Mouse (Mus musculus) c-Kit-positive CD71-positive TER-119-negative erythroid progenitor cells, embryonic 14.5 days (primary cell): ENCODE results near the gene Cenpb.

ENCODE experiments used
- DNase-seq: peaks from one replicate; pipeline ENCODE4 v3.0.0-alpha.2; 2013; ENCODE audit warnings: low read depth

Gene Cenpb

DNA sequence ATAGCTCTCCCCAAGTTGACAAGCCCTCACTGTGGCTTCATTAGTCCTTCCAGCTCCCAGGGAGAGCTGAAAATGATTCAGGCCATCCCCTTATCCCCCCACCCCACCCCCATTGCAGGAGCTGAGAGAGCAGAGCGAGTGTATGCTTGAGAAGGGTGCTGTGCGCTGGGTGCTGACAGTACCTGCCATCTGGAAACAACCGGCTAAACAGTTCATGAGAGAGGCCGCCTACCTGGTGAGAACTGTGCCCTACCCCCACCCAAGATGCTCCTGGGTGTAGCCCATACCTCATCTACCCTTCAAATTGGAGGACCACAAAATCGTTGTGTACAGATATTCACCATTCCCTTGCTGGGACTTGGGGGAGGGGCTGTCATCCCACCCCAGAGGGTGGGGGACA is 40.6 kb downstream of the Cenpb start:
- no peak for DNase-seq

DNA sequence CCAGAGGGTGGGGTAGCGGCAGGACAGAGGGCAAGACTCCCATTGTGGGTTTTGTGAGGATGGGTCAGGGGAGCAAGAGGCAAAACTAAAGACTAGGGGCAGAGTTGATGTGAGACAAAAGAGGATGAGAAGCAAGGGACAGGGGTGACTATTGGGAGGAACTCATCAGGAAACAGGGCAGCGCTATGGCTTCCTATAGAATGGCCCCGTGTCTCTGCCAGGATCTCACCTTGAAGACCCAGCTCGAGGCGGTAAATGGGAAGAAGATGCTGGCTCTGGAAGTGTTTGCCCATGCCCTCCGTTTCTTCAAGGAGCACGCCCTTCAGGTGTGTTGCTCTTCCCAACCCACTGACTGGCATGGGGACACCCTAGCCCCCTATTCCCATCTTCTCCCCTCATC is 41.1 kb downstream of the Cenpb start:
- no peak for DNase-seq

DNA sequence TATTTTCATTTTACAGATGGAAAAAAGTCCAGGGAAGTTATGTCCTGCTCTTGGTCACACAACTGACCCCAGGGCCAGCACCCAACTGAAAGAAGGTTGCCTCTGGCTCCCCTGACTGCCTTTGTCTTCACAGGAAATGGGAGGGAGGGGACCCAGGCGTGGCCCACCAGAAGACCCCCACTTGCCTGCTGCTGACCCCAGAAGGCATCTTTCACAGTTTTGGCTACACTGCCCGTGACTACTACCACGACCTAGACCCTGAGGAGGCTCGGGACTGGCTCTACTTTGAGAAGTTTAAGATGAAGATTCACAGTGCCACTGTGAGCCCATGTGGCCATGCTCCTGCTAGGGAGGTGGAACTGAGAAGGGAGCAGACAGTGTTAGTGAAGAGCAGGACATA is 41.6 kb downstream of the Cenpb start:
- DNase-seq, result no peak

DNA sequence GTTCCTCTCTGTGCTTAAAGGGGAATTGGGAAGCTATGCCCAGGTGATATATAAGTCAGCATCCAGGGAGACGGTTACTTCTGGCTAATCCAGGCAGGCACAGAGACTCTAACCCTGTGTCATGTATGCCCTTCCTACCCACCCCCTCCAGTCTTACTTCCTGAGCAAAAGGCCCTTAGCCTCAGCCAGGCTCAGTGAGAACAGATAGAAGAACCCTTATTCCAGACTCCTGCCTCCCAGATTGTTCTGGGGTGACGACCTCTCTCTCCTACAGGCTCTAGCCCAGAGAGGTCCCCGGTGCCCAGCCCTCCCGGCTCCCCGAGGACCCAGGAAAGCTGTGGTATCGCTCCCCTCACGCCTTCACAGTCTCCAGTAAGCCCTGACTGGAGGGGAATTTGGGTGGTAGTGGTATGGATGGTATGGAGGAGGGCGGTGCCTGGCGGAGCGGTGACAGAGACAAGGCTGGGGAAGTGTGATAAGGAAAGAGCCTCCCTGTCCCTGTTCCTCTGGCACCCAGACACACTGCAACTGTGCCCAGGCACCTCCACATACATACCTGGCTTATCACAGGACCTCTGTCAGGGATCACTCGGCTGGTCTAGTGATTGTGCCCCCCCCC is 44.2 kb downstream of the Cenpb start:
- DNase-seq, result peak; percentile 85

DNA sequence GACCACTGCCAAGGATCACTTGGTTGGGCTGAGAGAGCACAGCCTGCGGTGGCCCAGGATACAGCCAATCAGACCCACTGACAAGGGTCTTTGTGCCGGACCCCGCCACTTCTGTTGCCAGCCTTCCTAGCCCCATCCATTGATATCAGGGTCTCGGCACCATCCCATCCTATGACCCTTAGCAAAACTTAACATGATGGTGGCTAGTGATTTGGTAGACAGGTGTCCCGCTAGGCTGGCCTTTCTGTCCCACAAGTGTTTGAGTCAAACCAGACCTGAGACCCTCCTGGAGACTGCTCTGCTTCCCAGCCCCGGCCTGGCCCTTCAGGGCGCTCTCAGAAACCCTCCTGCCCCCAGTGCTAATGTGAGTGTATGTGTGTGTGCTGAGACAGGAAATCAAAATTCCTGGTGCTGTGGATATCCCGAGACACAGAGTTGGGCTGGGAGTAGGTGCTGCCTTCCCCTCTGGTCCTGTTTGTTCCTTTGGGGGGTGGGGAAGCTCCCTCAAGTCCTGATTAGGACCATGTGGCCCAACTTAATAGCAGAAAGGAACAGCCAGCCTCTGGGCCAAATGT is 45.0 kb downstream of the Cenpb start:
- no peak for DNase-seq

DNA sequence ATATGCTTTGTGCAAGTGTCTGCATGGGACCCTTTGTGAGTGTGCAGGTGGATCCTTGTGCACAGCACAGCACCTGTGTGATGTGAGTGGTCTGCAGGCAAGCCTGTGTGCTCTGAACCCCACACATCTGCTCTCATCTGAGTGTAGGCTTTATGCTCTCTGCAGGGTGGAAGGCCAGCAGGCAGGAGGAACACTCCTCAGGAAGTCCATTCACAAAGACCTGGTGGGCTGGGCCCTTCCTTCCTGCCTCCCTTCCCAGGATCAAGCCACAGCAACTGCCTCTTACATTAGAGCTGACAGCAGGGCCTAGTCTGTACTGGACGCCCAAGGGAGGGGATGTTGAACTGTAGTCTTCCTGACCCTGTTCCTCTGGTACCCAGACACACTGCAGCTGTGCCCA is 45.5 kb downstream of the Cenpb start:
- no peak for DNase-seq

DNA sequence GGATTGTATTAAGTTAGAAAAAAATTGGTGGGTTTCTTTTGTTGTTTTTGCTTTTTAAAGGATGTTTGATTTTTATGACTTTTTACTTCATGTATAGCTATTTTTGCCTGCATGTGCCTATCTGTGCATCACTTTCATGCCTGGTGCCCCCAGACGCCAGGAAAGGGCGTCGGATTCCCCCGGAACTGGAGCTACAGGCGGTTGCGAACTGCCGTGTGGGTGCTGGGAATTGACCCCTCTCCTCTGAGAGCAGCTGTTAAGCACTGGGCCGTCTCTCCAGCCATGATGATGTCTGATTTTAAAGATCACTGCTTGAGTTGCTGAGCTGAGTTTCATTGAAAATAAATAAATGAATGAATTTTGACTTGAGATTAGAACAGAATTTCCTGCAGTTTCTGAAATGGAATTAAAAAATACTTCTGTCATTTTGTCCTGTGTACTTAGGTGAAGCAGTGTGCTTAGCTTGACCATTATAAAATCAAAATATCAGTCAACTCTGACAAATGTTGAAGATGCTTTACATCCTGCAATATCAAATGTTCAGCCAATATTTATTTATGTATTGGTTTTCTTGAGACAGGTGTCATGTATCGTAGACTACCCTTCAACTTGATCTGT is 46.8 kb downstream of the Cenpb start, which contains the start of gene Gm11037:
Gene Gm11037, plus strand, starts transcription at position 568 of the 618 bp plus-strand sequence.
- DNase-seq, result no peak

DNA sequence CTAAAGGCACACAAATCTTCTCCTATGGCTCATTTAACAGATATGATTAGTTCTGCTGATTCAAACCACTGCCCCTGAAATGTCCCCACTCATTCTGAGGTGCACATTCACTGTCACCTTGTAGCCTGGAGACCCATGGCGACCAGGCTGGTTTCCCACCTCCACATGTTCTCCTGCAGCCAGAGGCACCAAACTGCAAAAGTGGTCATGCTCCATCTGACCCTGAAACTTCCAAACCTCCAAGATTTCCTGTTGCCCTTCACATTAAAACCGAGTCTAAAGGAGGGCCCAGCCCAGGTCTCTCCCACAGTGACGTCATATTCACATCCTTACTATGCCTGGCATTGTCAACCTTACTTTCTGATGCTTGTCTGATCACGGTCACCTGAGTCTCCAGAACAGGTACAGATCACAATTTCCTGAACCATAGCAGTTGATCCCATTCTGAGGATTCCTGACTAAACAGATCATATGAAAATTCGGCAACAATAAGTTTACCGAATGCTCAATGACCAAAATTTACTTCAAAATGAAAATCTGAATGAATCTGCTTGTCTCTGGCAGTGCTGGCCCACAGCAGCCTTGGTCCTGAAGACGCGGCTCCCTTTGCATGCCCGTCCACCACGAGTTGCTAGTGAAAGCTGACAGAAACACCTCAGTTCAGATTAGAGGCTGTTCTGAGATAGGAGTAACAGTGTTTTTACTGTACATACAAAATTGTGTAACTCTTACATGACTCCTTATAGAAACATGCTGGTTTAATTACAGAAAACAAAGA is 47.6 kb downstream of the Cenpb start:
- no peak for DNase-seq

DNA sequence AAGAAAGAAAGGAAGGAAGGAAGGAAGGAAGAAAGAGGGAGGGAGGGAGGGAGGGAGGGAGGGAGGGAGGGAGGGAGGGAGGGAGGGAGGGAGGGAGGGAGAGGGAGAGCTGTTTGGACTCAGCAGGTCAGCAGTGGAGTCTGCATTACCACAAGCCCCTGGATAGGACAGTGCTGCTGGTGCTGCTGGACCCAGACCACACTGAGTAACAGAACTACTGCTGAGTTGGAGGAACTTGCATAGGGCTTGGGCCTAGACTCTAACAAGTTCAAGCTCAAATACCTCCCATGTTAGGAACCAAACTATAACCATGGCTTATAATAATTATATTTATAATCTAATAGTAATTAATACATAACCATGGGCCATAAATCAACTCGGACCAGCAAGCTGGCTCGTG is 49.0 kb downstream of the Cenpb start:
- no peak for DNase-seq

DNA sequence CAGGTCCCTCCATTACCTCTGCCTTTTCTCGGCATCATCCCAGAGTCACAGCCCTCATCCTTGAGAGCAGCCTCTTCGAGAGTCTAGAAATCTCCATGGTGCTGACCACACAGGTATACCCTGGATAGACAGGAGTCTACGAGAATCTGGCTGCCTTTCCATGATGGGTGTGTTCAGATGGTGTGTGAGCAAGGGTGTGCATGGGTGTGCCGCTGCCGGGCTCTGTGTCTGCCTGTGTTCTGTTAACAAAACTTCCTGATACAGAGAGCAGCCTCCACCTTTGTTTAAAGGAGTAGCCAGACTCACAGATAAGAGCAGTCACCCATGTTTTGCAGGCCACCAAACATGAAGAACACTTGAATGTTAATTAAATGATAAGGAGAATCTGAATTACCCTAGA is 50.0 kb downstream of the Cenpb start:
- peak; percentile 52 for DNase-seq

DNA sequence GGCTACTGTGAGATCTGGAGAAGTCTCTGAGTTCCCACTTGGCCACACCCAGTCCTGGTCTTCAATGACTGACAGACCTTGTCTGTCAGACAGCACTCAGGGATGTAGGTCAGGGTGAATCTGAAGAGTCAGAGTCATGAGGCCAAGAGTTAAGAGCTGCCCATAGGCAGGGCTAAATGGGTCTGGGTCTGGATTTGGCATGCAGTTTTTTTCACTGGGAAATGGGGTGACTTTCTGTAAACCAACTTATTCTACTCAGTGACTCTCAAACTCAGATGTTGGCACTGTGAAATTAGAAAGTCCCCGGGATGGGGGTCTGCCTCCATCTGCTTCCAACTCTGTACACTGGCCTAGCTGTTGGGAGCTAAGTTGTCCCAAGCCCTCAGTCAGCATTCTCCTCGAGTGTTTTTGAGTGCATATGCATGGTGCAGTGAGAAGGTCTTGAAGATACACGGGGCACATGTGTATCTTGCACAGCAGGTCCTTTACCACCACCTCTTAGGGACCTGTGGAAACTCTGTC is 51.2 kb downstream of the Cenpb start:
- DNase-seq, result no peak

DNA sequence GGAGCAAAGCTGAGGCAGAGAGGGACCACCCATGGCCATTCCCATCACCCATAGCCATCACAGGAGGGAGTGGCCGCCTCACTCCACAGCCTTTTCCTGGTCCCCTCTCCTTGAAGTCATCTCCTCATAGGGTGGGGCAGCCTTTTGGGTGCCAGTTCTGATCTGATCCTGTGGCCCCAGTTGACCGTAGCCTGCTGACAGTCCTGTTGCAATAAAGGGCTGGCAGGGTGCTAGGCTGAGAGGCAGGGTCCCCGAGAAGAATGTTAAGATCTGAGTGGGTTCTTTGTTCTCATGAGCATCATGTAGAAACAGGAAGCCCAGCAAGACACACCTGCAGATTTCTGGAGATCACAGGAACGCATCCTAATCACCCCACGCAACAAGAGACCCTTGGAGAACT is 51.7 kb downstream of the Cenpb start:
- DNase-seq, result no peak

DNA sequence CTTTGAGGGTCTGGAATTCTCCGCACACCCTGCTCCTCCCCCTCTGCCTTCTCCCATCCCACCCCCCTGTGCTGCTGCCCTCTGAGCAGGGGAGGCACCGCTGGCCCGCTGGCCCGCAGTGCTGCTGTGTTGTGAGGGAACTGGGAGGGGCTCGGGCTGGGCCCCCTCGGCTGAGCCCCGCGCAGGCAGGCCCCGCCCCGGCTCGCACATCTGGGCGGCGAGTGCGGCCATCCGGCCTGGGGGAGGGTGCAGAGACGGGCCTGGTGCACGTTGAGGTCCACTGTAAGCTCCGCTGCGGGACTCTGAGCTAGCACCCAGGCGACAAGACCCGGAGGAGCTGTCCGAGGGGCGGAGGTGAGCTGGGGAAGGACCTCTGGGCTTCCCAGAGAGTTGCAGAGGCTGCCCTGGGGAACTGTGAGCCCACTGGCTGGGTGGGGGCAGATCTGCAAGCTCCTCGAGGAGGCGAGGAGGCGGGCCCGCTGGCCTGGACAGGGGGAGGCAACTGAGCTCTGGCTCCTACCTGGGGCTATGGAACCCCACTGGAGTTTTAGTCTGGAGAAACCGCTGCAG is 52.6 kb downstream of the Cenpb start, which contains the start of gene Hspa12b:
Gene Hspa12b, plus strand, starts transcription at position 120 of the 570 bp plus-strand sequence.
- no peak for DNase-seq

DNA sequence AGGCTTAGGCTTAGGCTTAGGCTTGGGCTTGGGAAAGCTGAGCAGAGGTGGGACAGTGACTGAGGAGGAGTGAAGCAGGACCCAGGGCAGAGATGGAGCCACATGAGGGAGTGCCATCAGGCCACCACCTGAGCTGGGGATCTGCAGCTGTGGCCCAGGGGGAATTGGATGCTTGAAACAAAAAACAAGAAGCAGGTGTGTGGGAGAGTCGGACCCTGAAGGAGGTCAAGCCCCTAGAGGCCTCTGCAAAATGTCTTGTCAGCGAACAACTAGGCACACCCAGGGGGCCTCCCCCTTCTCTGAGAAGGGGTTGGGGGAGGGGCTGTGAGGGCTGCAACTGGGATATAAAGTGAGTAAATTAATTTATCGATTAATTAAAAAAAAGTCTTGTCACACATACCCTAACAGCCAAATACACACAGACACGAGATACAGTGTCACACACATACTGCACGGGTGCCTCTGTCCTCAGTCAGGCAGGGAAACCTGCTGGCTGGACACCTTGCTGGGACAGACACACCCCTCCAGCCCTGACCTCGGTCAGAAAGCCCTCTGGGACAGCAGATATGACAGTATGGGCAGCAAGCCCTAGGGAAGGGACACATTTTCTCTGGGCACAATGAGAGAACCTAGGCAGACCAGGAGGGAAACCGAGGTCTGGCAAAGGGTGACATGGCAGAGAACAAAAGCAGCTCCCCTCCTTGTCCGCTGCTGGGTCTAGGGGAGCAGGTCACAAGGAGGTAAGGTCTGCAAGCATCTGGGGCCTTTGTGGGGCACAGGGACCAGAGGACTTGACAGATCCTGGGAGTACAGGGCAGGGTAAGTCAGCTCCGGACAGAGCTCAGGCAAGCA is 53.7 kb downstream of the Cenpb start:
- no peak for DNase-seq
